24 mouse cellular contexts compared by ENCODE assay signal in genomic region chr3:60053931-60054330, GRCm38 (mm10). TPM values are rescaled to one million over a fixed set of nuclear protein-coding genes. Genes with fewer than 3 reads are reported as not detected.
"Had no signal": no experiment of that assay in that cellular context is flagged by ENCODE, and none has a peak within 500 bp of the region (broad histone marks: within the 10 kb centered on the region; RNA-seq: fewer than 3 reads in every experiment).

No protein-coding gene starts in this region.

- H3K27me3 ChIP-seq: liver, embryonic 13.5 days; liver, embryonic 15.5 days; megakaryocyte, embryonic 14.5 days; midbrain, embryonic 13.5 days; midbrain, embryonic 15.5 days; neural tube, embryonic 12.5 days; stomach, embryonic 15.5 days had no signal

- H3K4me1 ChIP-seq: liver, embryonic 13.5 days; liver, embryonic 15.5 days; megakaryocyte, embryonic 14.5 days; midbrain, embryonic 13.5 days; midbrain, embryonic 15.5 days; neural tube, embryonic 12.5 days; stomach, embryonic 15.5 days had no signal

- H3K9me3 ChIP-seq: liver, embryonic 13.5 days; liver, embryonic 15.5 days; megakaryocyte, embryonic 14.5 days; midbrain, embryonic 13.5 days; midbrain, embryonic 15.5 days; neural tube, embryonic 12.5 days; stomach, embryonic 15.5 days had no signal

- H3K4me2 ChIP-seq: liver, embryonic 13.5 days; liver, embryonic 15.5 days; lung, embryonic 14.5 days; midbrain, embryonic 11.5 days; midbrain, embryonic 13.5 days; midbrain, embryonic 15.5 days; neural tube, embryonic 12.5 days; stomach, embryonic 15.5 days had no signal

- H3K4me3 ChIP-seq: liver, embryonic 13.5 days; liver, embryonic 15.5 days; megakaryocyte, embryonic 14.5 days; midbrain, embryonic 13.5 days; midbrain, embryonic 15.5 days; neural tube, embryonic 12.5 days; stomach, embryonic 15.5 days had no signal

- DNase-seq: liver, embryonic 13.5 days; liver, postnatal 0 days; lung, embryonic 14.5 days; lung, postnatal 14 days; right cerebral cortex, postnatal 14 days; thymus, adult 18-20 months; thymus, postnatal 14 days; thymus, postnatal 36 days had no signal

- H3K27ac ChIP-seq: liver, embryonic 13.5 days; liver, embryonic 15.5 days; macrophage; midbrain, embryonic 13.5 days; midbrain, embryonic 15.5 days; neural tube, embryonic 12.5 days had no signal

- ATAC-seq: liver, postnatal 0 days; midbrain, embryonic 13.5 days; midbrain, embryonic 15.5 days had no signal

- H3K36me3 ChIP-seq: liver, embryonic 13.5 days; liver, embryonic 15.5 days; midbrain, embryonic 13.5 days; midbrain, embryonic 15.5 days; neural tube, embryonic 12.5 days; stomach, embryonic 15.5 days had no signal

- H3K9ac ChIP-seq: liver, embryonic 13.5 days; liver, embryonic 15.5 days; liver, postnatal 0 days; lung, embryonic 14.5 days; midbrain, embryonic 13.5 days; midbrain, embryonic 15.5 days; neural tube, embryonic 12.5 days; stomach, embryonic 15.5 days had no signal

RNA-seq across cellular contexts. Expression of gene Sucnr1, which starts 27.7 kb away (rescaled TPM):
- total RNA-seq: midbrain, postnatal 0 days; neutrophil, adult 5-6 weeks had no signal
- polyA plus RNA-seq: lung, embryonic 14.5 days; lung, embryonic 16.5 days; macrophage; midbrain, embryonic 13.5 days; midbrain, embryonic 15.5 days; midbrain, postnatal 0 days; neural tube, embryonic 12.5 days; neural tube, embryonic 14.5 days had no signal

RNA-seq across cellular contexts. Expression of gene Aadac, which starts 28.4 kb away (rescaled TPM):
- total RNA-seq: megakaryocyte progenitor cell, adult 5-6 weeks; midbrain, postnatal 0 days; monocyte, adult 5-6 weeks; neutrophil, adult 5-6 weeks had no signal
- polyA plus RNA-seq: macrophage; midbrain, embryonic 11.5 days; midbrain, embryonic 13.5 days; midbrain, embryonic 15.5 days; midbrain, postnatal 0 days; neural tube, embryonic 14.5 days; spleen, adult 2 months had no signal

RNA-seq across cellular contexts. Expression of gene Aadacl2, which starts 47.4 kb away (rescaled TPM):
- total RNA-seq: megakaryocyte progenitor cell, adult 5-6 weeks; midbrain, postnatal 0 days; monocyte, adult 5-6 weeks; neutrophil, adult 5-6 weeks had no signal
- polyA plus RNA-seq: liver, embryonic 13.5 days; liver, embryonic 15.5 days; liver, postnatal 0 days; lung, embryonic 14.5 days; lung, embryonic 16.5 days; macrophage; midbrain, embryonic 11.5 days; midbrain, embryonic 13.5 days; midbrain, embryonic 15.5 days; midbrain, postnatal 0 days; neural tube, embryonic 12.5 days; neural tube, embryonic 14.5 days; spleen, adult 2 months; thymus, postnatal 0 days had no signal
